Mouse (Mus musculus) olfactory bulb, adult 2 months (tissue): ENCODE data around the gene Fis1.

ENCODE experiments used
- CTCF ChIP-seq: fragments of 200-500 bp; IDR thresholded peaks from 2 replicates; pipeline ENCODE4 v1.5.1; 2012; ENCODE audit warnings: low read depth, mild to moderate bottlenecking, low read length, moderate library complexity; ENCODE audit not compliant: insufficient read depth
- POLR2A ChIP-seq: fragments of 200-500 bp; IDR thresholded peaks from 2 replicates; pipeline ENCODE4 v1.6.1; 2012; ENCODE audit warnings: mild to moderate bottlenecking, low read depth, low read length, moderate library complexity; ENCODE audit not compliant: insufficient read depth

GRCm38 (mm10) chr5:136918655-136919472, 34.2 kb upstream of the Fis1 start:
- TF ChIP-seq CTCF: no peak
- no peak for TF ChIP-seq POLR2A
